Mouse (Mus musculus) retina, adult 2 months (tissue): ENCODE data around the gene Scp2.

ENCODE experiments used
- DNase-seq: peaks from one replicate; pipeline ENCODE4 v3.0.0-alpha.2; 2012; ENCODE audit warnings: low read depth, low spot score

Gene Scp2

DNA sequence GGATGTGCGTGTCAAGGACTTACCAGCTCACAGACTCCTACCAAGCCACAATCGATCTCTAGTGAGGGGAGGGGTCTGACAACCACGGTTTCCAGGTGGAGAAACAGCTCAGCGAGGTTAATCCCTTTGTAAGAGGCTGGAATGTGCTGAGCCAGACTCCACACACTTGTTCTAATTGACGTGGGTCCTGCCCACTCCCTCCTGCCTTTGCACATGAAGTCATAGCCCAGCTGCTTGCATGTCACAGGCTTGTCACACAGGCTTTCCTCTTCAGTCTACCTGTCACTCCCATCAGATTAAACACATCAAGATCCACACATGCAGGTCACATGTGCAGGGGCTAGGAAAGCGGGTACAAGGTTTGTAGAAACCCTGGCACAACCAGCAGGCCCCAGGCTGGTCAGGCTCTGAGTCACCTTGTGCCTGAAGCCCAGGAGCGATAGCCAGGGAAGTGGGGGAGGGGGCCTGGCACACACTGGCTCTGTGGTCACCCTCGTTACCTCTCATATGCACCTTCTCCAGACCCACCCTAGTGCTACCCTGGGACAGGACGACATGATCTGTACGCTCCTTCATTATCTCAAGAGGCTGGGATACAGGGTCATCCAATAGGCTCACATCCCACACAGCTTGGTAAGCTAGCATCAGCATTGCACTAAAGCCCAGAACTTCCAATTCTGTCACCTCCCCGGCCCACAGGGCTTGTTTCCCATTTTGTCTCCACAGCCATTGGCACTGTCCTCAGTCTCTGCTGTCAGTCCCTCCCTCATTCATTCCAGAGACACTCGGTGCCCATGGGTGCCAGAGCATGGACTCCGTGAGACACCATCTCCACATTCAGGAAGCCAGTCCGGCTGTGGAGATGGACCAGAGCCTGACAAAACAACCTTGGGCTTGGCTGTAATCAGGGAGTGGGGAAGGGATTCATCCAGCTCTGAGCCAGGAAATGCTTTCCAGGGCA lies 125.6 kb downstream of the Scp2 start:
- DNase-seq: no peak

DNA sequence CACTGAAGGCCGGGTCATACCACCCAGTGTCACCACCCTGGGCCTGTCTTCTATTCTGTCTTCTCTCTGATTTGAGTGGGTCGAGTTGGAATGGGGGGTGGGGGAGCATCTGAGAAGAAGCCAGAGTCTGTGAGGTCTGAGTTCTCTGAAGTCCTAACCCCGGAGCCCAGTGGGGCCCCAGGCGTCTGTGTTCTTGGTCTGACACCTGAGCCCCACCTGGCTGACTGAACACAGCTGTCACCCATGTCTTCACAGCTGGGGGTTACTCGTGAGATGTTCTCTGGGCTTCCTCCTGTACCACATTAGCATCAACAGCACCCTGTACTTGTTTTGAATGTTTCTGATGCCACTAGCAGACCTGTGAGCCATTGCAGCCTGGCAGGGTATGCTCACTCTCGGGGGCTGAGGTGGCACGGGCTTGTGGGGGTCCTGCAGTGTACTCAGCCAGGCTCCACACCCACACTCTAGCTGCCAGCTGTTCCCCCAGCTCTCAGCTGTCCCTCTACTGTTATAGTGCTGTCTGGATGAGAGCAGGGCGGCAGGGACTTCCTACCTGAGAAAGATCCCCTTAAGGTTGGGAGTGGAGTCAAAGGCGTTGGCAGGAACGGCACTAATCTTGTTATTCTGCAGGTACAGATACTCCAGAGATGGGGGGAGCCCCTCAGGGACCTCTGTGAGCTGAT lies 126.4 kb downstream of the Scp2 start:
- no peak for DNase-seq

DNA sequence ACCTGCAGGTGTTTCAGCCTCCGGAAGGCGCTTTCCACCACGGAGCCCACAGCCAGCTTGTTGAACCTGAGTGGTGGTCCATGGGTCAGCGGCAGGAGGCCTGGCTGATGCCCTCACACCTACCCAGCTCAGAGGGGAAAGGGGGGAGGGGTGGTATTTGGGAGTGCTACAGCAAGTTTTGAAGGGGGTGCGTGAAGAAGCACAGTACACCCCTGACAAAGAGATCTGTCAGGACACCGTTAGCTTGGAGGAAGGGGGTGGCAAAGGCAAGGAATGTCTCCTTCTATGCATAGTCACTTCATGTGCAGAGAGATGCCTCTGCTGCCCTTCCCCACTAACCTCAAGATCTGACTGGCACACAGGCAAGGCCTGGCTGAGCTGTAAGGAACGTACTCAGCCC lies 127.0 kb downstream of the Scp2 start:
- no peak for DNase-seq

DNA sequence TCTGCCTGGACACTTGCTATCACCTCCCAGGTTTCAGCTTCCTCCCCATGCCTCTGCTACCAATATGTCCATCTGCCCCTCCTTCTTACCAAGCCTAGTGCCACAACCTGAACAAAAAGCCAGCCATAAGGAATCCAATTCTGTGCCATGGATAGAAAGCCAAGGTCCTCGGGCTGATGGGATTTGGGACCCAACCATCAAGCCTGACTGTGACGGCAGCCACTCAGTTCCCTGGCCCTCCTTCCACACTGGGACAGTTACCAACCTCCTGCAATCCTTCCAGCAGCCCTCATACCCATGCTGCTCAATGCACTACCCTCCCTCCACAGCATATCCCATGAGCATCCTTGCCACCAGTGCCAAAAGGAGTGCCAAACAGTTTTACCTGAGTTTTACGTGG lies 128.5 kb downstream of the Scp2 start:
- no peak for DNase-seq

DNA sequence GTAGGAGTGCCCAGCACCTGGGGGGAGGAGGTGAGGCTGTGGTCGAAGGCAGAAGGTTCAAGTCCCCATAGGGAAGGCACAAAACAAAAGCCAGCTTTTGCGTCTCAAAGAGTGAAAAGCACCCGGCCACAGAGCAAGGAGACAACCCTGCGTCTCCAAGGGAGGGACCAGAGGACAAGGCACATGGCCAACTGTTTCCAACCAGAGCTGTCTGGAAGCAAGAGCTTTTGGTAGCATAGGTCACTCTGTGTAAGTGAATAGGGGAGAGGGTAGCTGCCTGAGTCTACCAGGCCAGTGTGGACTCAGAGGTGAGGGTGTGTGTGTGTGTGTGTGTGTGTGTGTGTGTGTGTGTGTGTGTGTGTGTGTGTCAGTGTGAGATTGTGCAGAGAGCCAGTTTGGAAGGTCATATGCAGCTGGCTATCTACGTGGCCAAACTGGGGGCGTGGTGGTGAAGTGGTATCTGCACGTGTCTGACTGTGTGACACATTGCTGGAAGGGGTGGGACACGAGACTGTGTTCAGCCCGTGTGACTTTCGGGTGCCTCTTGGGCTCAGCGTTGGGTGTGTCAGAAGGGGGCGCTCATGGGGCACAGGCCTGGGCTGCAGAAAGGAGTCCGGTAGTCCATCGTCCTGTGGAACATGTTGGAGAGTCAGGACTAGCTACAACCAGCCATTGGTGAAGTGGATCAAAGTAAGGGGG lies 129.6 kb downstream of the Scp2 start:
- DNase-seq: no peak

DNA sequence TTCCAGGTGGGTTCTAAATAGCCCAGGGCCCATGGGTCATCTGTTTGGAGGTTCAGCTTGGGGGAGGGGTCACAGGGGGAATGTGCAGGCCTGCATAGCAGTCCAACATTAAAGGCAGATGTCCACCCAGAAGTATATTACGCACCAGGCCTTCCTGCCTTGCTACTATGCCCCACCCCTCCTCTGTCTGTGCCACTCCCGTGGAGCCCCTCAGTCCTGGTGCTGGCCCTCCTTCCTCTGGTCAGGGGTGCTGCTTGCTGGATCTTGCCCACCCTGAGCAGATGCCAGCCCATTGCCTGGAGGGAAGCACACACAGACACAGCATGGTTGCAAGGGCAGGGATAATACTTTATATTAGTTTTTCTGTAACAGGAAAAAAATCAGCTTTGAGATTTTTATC lies 130.3 kb downstream of the Scp2 start:
- DNase-seq: no peak

DNA sequence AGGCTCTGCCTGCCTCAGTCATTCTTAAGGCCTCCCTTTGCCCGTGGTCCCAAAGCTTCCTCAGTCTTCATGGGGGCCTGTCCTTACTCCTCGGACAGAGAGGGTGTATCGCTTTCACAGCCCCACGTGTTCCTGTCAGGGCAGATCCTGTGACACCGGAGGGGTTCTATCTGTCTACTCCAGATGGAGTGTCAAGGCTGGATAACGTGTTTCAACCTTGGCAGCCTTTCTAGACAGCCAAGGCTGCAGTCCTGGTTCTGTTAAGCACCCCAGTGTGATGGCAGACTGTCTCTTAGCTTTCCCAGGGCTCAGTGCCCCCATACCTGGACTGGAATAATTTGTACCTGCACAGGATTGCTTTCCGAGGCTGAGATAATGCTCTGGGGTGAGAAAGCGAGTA lies 136.3 kb downstream of the Scp2 start:
- DNase-seq: no peak

DNA sequence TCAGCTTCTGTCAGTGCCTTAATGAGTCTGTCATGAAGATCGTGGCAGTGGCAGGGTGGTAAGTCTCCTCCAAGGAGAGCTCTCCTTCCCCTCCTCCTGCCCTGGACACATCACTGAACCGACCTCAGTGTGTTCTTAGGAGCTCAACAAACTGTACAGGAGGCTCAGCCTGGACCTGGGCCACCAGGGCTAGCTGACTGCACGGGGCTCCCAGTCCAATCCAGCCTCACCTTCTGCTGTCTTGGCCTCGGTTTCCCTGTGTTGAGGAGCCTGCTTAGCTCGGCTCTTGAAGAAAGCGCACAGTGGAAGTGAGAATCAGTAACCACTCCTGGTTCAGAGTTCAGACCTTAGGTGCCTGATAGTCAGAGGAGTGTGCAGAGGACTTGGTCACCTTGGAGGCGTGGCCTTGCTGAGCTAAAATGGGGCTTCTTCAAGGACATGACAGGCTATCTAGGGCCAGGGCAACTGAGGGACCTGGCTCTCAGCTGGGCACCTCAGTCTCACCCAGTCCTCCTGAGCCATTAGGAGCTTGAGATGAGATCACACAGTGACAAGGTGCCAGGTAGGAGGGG lies 137.2 kb downstream of the Scp2 start:
- DNase-seq: no peak

DNA sequence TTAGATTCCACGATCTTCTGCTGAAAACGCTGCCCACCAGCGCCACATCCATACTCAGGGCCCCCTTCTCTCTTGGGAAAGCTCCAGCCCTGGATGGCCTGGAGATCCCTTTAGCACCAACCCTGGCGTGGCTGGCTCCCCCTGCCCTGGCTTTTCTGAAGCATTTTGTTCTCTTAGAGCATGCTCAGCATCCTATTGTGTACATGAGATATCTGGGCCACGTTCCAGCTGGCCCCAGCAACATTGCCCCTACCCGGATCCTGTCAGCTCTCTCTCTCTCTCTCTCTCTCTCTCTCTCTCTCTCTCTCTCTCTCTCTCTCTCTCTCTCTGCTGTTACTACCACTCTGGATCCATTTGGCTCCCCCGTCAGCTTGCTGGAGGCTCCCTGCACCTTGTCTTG lies 139.5 kb downstream of the Scp2 start:
- DNase-seq: no peak

DNA sequence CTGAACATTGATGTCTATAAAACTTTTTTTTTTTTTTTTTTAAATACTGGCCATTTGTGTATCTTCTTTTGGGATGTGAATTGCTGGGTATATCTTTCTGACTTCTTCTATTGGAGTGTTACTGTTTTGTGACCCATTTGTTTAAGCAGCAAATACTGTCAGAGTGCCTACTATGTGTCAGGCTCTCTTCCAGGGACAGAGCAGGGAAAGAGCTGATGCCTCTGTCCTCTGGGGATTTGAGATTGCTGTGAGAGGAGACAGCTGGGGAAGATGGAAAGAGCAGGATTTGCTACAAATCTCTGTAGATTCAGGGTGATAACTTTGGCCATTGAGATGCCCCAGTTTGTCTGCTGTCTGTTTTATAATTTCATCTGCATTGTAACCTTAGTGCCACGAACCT lies 145.4 kb downstream of the Scp2 start:
- no peak for DNase-seq

DNA sequence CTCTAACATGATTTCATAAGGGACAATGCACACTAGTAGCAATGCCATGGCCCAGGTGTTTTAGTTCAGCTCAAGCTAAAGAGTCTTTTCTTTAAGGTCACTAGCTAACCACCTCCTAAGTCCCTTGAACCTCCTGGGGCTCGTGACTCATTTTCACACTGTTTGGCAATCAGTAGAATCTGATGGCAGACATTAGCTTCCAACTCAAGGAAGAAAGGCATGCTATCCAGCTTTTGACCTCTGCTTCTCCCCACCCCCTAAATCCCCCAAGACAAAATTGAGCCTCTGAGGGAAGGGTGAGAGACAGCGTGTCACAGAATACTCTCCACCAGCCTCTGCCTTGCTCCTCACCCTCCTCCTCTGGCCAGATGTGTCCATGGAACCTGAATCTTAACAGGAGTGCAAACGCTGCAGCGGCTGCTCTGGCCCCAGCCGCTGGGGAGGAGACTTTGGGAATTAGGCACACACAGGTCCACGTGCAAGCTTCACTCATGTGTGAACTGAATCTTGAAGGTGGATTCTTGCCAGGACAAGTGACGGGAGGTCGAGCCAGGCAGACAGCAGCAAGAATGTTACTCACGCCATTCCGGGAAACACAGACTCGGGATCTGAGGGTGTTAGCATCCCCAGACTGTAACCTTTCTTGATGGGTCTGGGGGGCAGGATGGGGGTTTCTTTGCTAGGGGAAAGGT lies 146.0 kb downstream of the Scp2 start:
- no peak for DNase-seq

DNA sequence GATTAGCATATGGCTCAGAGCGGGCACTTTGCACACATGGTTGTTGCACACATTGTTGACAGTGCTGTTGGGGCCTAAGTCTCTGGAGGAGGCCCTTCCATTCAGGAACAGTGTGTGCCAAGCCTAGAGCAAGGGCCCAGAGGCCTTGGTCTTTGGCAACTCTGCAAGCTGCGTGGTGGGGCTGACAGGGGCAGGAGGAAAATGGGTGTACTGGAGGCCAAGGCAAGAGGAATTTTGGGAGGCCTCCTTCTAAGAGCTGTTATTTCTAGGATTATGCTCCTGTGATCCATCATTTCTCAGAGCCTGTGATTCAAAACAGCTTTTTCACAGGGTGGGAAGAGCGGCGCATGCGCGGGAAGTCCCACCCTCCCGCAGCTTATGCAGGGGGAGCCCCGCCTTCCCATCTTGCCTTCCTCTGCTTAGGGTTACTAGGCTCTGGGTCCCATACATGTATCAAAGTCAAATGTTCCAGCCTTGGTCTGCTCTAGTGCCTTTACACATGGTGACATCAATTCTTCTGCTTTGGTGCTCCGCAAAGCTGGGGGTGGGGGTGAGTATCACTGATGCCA lies 148.3 kb downstream of the Scp2 start:
- DNase-seq: no peak

DNA sequence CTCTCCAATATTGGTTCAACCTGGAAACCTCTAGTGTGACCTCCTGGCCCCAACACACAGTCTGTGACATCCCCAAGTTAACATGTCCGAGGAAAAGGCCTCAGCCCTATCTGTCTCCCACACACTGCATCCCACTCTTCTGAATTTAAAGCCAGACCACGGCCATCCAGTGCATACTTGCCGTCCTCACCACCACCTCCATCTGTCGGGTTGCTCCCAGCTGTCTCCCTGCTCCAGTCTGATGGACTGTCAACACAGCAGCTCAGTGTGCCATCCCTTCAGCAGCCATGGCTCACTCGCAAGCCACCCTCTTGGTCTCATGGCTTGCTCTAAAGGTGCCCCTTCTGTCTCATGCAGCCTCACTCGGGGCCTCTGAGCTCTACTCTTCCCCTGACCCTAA lies 149.1 kb downstream of the Scp2 start:
- DNase-seq: no peak

DNA sequence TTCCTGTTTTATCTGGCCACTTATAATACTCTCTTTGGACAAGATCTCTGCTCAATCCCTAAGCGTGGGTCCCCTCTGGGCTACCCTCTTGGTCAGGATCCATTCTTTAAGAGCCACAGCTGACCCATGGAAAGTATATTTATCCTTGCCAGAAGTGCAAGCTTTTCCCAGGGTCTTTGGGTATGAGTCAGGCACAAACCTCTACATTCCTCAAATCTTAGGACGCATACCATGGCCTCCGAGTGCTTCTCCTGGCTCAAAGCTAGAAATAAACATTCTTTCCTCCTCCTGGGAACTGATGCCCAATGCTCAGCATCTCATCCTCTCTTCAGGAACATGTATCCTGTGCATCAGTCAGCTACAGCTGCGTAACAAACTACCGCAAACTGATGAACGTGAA lies 149.8 kb downstream of the Scp2 start:
- no peak for DNase-seq
